Mouse (Mus musculus): ENCODE measurements around the gene Tekt3.

The Tekt3 gene

GRCm38 (mm10) chr11:63125832-63126456 is 64.5 kb downstream of the Tekt3 start:
- no peak for DNase-seq (ENCODE audit: low read depth, low spot score)

DNA sequence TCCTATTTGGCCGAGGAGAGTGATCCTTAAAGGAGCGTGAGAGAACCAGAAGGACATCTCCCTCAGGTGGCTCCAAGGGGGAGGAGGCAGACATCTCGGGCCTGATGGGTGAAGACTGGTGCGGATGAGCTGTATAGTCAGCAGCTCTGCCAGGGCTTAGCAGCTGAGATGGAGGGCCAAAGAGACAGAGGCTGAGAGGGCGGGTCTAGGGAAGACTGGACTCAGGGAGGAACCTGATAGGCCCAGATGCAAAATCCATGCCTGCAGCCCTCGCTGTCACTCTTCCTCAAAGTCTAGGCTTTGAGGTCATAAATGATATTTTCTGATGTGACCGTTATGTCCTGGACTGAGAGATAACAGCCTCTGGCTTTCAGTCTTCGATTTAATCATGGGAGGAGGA is 65.5 kb downstream of the Tekt3 start:
- DNase-seq (ENCODE audit: low read depth, low spot score): no peak

DNA sequence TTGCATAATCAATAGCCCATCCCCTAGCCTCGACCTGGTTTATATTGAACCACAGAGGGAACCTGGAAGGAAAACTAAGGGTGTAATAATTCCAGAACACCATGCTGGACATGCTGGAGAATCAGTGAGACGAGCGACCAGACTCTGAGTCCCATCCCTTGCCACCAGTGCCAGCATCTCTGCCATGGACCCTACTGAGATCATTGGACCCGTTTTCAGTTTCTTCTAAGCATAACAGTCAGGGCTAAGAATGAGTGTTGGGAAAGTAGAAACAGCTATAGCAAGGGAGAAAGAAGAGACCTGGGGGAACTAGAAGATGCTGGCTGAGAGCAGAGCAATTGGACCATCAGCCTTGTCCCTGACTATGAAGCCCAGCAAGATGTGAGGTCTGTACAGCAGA is 66.1 kb downstream of the Tekt3 start:
- no peak for DNase-seq (ENCODE audit: low read depth, low spot score)

DNA sequence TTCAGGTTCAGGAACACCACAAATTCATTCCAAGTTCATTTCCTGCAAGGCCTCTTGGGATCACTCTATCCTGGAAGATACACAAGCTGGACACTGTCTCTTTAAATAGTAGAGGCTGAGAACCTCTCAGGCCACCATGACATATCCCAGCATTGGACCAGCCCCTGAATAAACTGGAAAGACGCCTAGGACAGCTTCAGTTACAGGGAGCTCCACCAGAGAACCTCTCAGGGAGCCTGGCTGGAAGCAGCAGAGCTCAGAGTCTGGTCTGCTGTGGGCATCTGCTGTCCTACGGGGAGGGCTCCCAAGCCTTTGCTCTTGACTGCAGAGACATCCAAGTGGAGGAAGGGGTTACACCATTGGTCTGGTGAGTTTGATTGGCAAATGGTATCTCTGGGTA is 67.3 kb downstream of the Tekt3 start, which contains the start of gene Pmp22:
Gene Pmp22, plus strand, starts transcription at position 199 of the 400 bp plus-strand sequence.
- DNase-seq (ENCODE audit: low read depth, low spot score): no peak

DNA sequence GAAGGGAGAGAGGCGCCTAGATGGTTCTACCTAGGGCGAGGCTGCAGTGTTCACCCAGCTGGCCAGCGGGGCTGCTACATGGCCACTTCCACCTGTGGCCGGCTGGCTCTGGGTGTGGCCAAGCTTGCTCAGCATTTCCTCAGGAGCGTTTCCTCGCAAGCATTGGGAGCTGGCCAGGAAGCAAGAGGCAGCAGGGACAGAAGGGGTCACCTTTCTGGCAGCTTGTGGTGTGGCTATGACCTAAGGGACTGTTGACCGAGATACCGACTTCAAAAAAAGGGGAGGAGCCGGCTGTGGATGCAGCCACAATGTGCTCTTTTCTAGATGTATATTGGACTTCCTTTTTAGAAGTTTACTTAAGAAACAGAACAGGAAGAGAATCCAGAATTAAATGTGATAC is 67.9 kb downstream of the Tekt3 start:
- DNase-seq (ENCODE audit: low read depth, low spot score): no peak

DNA sequence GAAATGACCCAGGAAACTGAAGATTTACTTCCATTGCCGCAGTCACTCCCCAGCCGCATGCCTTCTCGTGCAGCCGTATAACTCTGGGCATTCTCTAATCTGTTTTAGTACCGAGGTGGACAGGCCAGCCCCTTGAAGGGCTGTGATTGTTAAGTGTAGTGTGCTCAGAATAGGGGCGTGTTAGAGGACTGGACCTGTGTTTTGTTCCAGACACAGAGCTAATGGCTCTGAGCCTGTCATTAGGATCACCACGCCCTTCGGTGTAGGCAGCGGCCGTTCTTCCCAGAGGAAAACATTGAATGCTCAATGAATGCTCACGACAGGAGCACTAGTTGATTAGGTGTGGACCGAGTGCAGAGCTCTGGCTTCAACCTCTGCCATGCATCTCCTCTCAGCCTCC is 68.4 kb downstream of the Tekt3 start:
- no peak for DNase-seq (ENCODE audit: low read depth, low spot score)

DNA sequence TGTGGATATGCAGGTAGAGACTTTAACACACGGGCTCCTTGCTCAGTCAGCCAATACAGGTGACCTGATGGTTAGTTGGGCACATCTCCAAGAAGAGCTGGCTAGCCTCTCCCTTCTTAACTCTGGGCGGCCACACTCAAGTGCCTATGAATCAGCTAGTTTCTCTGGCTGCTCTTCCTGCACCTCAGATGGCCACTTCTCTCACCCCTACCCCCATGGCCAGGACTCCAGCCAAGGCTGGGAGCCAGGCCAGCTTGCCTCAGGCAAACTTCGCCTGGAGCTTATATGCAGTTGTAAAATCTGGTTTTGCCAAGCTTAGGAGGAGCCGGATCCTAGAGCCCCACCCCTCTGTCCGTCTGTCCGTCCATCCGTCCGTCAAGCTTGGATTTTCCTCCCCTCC is 69.0 kb downstream of the Tekt3 start:
- no peak for DNase-seq (ENCODE audit: low read depth, low spot score)

DNA sequence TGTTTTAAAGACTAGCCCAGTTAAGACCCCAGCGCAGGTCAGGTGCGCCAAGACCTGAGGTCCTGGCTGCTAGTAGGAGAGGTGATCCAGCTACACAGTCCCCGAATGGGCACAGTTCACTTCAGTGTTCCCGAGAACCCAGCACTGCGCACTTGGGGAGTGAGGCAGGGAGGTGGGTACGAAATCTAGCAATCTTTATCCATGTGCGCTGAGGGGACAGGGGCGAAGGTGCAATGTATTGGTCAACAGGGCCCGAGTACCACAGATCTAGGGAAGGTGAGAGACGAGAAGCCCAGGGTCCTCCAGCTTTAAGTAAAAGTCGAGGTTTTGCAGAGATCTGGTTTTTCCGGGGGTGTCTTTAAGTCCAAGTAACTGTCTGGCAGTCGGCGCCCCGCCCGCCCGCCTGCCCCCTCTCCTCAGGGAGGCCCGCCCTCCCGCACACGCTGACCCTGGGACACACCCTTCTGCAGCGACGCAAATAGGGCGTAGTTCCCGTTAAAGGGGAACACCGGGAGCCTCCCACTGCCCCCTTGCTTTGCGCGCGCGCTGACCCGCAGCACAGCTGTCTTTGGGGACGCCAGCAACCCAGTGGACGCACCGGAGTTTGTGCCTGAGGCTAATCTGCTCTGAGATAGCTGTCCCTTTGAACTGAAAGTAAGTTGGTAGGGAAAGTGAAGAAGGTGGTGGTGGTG is 69.7 kb downstream of the Tekt3 start:
- no peak for DNase-seq (ENCODE audit: low read depth, low spot score)

GRCm38 (mm10) chr11:63131693-63132040 is 70.2 kb downstream of the Tekt3 start:
- DNase-seq (ENCODE audit: low read depth, low spot score): no peak

GRCm38 (mm10) chr11:63132151-63132500 is 70.7 kb downstream of the Tekt3 start:
- no peak for DNase-seq (ENCODE audit: low read depth, low spot score)

DNA sequence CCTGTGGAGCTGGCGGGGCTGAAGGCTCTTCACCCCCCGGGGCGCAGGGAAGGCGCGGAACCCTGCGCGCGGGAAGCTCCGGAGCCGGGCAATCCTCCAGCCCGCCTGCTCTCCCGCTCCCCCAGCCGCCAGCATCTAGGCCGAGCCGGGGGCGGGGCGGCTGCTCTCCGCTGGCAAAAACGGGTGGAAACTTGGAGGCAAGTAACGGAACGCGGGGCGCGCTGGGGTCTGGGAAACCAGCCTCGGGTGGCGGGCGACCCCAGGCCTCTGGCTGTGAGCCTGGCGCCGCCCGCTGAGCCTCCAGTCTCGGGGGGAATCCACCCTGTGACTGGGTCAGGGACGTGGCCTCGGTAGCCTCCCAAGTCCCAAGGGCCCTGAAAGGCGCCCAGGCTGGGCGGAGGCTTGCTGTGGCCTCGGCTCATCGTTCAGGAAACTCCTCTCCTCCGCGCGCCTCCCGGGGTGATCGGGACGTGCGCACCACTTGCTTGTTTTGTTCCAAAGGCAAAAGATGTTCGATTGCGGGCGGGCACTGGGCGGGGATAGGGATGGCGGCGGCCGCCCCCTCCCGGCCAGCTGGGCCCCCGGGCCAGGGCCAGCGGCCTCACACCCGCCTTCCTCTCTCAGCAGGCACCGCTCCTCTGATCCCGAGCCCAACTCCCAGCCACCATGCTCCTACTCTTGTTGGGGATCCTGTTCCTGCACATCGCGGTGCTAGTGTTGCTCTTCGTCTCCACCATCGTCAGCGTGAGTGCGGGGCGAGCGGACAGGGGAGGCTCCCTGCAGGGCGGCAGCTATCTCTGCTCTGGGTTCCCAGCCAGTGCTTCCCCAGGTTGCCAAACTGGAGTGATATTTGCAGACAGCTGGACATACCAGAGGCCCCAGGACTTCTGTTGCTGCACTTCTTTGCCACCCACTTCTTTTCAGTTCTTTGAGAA is 71.3 kb downstream of the Tekt3 start:
- DNase-seq (ENCODE audit: low read depth, low spot score): no peak

GRCm38 (mm10) chr11:63134021-63134420 is 72.6 kb downstream of the Tekt3 start:
- no peak for DNase-seq (ENCODE audit: low read depth, low spot score)

DNA sequence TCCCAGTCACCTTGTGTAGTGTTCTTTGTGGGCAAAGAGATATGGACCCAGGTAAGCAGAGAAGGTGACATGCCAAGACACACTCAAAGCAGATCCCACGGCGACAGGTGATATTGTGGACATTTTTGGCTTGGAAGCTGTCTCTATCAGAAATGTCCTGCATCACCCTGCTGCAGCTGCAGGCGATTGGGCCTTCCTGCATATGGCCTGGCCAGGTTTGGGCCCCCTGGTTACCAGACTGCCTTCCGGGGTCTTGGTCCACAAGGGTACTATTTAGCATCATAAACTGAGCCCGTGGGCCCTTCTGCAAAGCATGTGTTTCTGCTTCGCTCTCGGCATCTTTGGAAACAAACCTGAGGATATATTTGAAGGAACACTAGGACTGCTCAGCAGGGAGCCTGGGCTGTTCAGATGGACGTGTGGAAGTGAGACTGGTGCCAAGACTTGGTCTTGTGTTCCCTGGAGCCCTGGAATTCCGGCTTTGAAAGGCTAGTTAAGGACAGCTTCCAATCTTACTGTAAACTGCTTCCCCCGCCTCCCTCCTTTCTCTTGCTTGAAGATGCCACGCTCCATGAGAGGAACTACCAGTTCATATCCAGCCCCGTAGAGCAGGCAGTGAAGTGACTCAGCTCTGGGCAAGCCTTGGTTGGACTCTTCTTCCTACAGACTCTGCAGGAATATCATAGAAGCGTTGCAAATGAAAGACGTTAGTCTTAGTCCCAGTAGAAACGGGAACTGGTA is 73.5 kb downstream of the Tekt3 start:
- no peak for DNase-seq (ENCODE audit: low read depth, low spot score)

- DNase-seq (ENCODE audit: low read depth, low spot score): peak; percentile 71
These were observed 74.2 kb downstream of the Tekt3 start for GRCm38 (mm10) chr11:63135622-63136021.

- DNase-seq (ENCODE audit: low read depth, low spot score): no peak
These were observed 74.8 kb downstream of the Tekt3 start for GRCm38 (mm10) chr11:63136205-63136604.

GRCm38 (mm10) chr11:63136836-63137416 is 75.5 kb downstream of the Tekt3 start:
- no peak for DNase-seq (ENCODE audit: low read depth, low spot score)

DNA sequence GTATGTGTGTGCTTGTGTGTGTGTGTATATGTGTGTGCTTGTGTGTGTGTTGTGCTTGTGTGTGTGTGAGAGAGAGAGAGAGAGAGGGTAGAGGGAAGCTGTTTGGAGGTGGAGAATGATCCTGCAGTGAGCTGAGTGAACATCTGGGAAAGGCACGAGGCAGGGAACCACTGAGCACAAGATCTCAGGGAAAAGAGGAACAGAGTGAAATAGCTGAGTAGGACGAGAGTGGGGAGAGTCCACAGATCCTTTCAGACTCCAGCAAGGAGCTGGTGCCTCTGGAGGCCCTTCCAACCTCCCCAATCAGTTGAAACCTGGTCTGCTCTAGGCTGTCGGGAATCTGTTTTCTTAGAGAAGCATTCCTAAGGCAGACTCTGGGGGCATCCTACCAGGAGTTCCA is 77.3 kb downstream of the Tekt3 start:
- DNase-seq (ENCODE audit: low read depth, low spot score): no peak

DNA sequence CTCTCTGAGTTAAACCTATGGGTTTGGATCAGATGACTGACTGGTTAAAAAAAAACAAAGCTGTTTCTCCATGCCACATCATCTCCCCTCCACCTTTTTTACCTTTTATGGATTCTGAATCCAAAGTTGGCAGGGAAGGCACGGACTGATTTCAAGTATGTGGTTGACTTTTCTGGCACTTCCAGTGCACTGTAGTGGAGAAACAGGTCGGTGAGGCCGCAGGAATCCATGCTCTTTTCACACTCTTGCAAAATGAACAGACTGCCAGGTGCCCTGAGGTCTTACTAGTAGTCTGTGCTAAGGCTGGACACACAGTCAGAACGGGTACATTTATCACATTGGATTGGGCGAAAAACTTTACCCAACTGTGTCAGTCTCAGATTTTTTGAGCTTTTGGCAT is 80.9 kb downstream of the Tekt3 start:
- no peak for DNase-seq (ENCODE audit: low read depth, low spot score)

DNA sequence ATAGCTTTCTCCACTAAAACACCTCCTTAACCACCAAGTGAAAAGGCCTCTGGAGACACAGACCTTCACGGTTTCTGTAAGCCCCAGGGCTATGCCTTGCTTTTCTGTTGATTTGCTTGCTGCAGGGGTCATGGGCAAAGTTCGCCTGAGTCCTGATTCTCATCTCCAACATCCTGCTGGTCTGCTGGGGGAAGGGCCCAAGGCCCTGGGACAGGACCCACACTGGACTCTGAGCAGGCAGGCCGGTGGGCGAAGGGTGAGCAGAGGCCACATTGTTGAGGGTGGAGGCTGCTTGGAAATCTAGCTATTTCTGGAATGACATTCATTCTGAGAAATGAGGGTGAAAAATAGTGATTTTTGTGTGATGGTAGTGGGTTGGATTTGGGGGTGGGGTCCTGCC is 81.4 kb downstream of the Tekt3 start:
- DNase-seq (ENCODE audit: low read depth, low spot score): no peak

DNA sequence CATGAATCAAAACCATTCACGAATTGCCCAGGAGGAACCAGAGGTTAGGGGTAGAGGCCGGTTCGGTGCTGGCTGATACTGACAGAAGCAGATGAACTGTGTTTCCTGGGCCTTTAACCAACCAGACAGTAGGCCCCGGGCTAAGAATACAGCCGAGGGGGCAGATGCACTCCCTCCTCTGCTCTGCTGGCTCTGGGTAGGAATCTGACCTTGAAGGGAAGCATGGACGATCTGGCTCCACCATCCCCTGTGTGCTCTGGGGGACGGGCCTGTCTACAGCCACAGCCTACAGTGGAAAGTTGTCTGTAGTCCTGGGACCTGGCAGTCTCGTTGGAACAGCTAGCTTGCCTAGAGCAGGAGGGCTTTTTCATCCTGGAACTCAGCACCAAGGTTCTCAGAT is 82.0 kb downstream of the Tekt3 start:
- DNase-seq (ENCODE audit: low read depth, low spot score): no peak
